Comparison of ENCODE assay signal across 28 mouse cellular contexts in the genomic region with DNA sequence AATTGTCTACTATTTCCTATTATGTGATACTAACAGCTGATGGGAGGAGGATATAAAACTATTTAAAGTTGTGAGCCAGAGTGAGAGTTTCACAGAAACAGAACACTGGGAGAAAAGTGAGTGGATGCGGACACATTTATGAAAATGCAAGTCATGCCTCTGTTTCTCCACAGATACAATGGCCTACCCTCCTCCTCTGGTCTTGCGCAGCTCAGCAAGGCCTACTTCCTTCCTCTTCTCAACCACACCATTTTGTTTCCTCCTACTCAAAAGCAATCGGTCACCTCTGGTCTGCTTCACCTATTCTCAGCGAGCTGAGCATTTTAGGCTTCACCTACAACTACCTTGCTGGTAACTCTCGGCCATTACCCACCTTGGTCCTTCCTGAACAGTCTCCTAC. TPM values are rescaled to one million over a fixed set of nuclear protein-coding genes. Genes with fewer than 3 reads are reported as not detected.
DNase-seq lines count a peak whose midpoint lies in the region; ATAC-seq and TF ChIP-seq lines count a peak whose summit lies in the region.
"Had no signal": no experiment of that assay in that cellular context is flagged by ENCODE, and none has a peak within 500 bp of the region (broad histone marks: within the 10 kb centered on the region; RNA-seq: fewer than 3 reads in every experiment).

No protein-coding gene starts in this region.

- no peaks in the 10 kb centered on the region for H3K4me1 ChIP-seq in liver, embryonic 16.5 days (ENCODE audit: control insufficient read depth, low read depth, low read length)
- H3K4me1 ChIP-seq in MEL (ENCODE audit: control insufficient read depth in 1 of 2, insufficient read depth in 2 of 2, low read length in 2 of 2): peaks cover 0 to 4% of the 10 kb centered on the region in 2 experiments; a peak in 1 of 4 replicates
- H3K4me1 ChIP-seq in kidney, embryonic 16.5 days (ENCODE audit: insufficient read depth, low read length): no peaks in the 10 kb centered on the region
- H3K4me1 ChIP-seq: neural tube, embryonic 13.5 days; stomach, embryonic 15.5 days had no signal

- H3K27me3 ChIP-seq in liver, embryonic 16.5 days (ENCODE audit: control insufficient read depth, insufficient read depth, low read depth, low read length): no peaks in the 10 kb centered on the region
- no peaks in the 10 kb centered on the region for H3K27me3 ChIP-seq in MEL (ENCODE audit: control insufficient read depth in 1 of 2, insufficient read depth in 2 of 2, low read length in 2 of 2)
- no peaks in the 10 kb centered on the region for H3K27me3 ChIP-seq in kidney, embryonic 16.5 days (ENCODE audit: insufficient read depth, low read length)
- H3K27me3 ChIP-seq: forebrain, embryonic 12.5 days; hindbrain, embryonic 13.5 days; midbrain, embryonic 12.5 days; neural tube, embryonic 13.5 days; stomach, embryonic 15.5 days had no signal

- TF ChIP-seq CTCF in MEL (IDR thresholded peaks at IDR 0.05 in 2 of 3, conservative IDR thresholded peaks at IDR 0.05 in 1 of 3; ENCODE audit: control insufficient read depth in 1 of 3, insufficient read depth in 1 of 3, low read depth in 2 of 3, low read length in 3 of 3, poor library complexity in 1 of 3, severe bottlenecking in 1 of 3): no peak

- H3K4me2 ChIP-seq in liver, embryonic 16.5 days (ENCODE audit: low read depth, low read length): no peak overlapping the region
- no peak overlapping the region for H3K4me2 ChIP-seq in kidney, embryonic 16.5 days (replicated peaks; ENCODE audit: low read depth, low read length)
- H3K4me2 ChIP-seq: forebrain, embryonic 12.5 days; heart, embryonic 11.5 days; hindbrain, embryonic 13.5 days; midbrain, embryonic 12.5 days; neural tube, embryonic 13.5 days; stomach, embryonic 15.5 days had no signal

- no peak overlapping the region for H3K9ac ChIP-seq in liver, embryonic 16.5 days (ENCODE audit: low read depth, low read length)
- no peak overlapping the region for H3K9ac ChIP-seq in MEL (ENCODE audit: control insufficient read depth, low read depth, low read length, poor library complexity, severe bottlenecking)
- no peak overlapping the region for H3K9ac ChIP-seq in kidney, embryonic 16.5 days (replicated peaks; ENCODE audit: low read length)
- H3K9ac ChIP-seq: forebrain, embryonic 12.5 days; forebrain, postnatal 0 days; hindbrain, embryonic 13.5 days; midbrain, embryonic 12.5 days; neural tube, embryonic 13.5 days; stomach, embryonic 15.5 days had no signal

- 54% methylated on average over 5 of the region's 5 CpGs for WGBS in liver, embryonic 16.5 days (ENCODE audit: insufficient replicate concordance)
- 89% methylated on average over 5 of the region's 5 CpGs for WGBS in kidney, embryonic 16.5 days

- H3K9me3 ChIP-seq in liver, embryonic 16.5 days (replicated peaks; ENCODE audit: control insufficient read depth, low read length): no peaks in the 10 kb centered on the region
- no peaks in the 10 kb centered on the region for H3K9me3 ChIP-seq in MEL (replicated peaks; ENCODE audit: insufficient read depth, low read length)
- no peaks in the 10 kb centered on the region for H3K9me3 ChIP-seq in kidney, embryonic 16.5 days (ENCODE audit: low read length)
- H3K9me3 ChIP-seq: forebrain, embryonic 12.5 days; hindbrain, embryonic 13.5 days; midbrain, embryonic 12.5 days; neural tube, embryonic 13.5 days; stomach, embryonic 15.5 days had no signal

- no peaks in the 10 kb centered on the region for H3K79me2 ChIP-seq in MEL (ENCODE audit: control insufficient read depth, insufficient read depth, low read length, poor library complexity)

- DNase-seq in liver: no peak
- DNase-seq in MEL (ENCODE audit: low read depth, low spot score): peak; percentile 32
- DNase-seq in c-Kit-positive CD71-positive TER-119-positive erythroid progenitor cells, embryonic 14.5 days (ENCODE audit: low spot score): no peak
- no peak for DNase-seq in kidney, postnatal 14 days
- DNase-seq: adrenal gland, postnatal 25 days; cerebellum, adult 2 months; forebrain, postnatal 0 days; gastrocnemius, postnatal 10 days; heart, postnatal 36 days; kidney, adult 8-10 months; kidney, postnatal 10 days; layer of hippocampus, adult 9-11 months; lung, postnatal 10 days; right cerebral cortex, postnatal 25 days; thymus, postnatal 14 days had no signal

- H3K27ac ChIP-seq in liver, embryonic 16.5 days (ENCODE audit: low read length): peak overlapping the region; percentile 29; the same call in 1 of the 2 replicates
- no peak overlapping the region for H3K27ac ChIP-seq in MEL (ENCODE audit: control insufficient read depth, low read depth, low read length)
- H3K27ac ChIP-seq in kidney, embryonic 16.5 days (ENCODE audit: low read length): no peak overlapping the region
- H3K27ac ChIP-seq: forebrain, embryonic 12.5 days; hindbrain, embryonic 13.5 days; midbrain, embryonic 12.5 days; neural tube, embryonic 13.5 days; stomach, embryonic 15.5 days had no signal

- TF ChIP-seq POLR2A in MEL (IDR thresholded peaks at IDR 0.05; ENCODE audit: control insufficient read depth in 1 of 2, insufficient read depth in 1 of 2, low read depth in 1 of 2, low read length in 2 of 2, poor library complexity in 1 of 2): no peak

- no peak overlapping the region for H3K4me3 ChIP-seq in liver, embryonic 16.5 days (ENCODE audit: low read depth, low read length)
- H3K4me3 ChIP-seq in MEL (ENCODE audit: control insufficient read depth in 1 of 2, insufficient read depth in 1 of 2, low read depth in 2 of 2, low read length in 2 of 2): no peak overlapping the region
- no peak overlapping the region for H3K4me3 ChIP-seq in kidney, embryonic 16.5 days (ENCODE audit: low read length)
- H3K4me3 ChIP-seq: erythroblast, embryonic 14.5 days; forebrain, embryonic 12.5 days; hindbrain, embryonic 13.5 days; midbrain, embryonic 12.5 days; neural tube, embryonic 13.5 days; stomach, embryonic 15.5 days had no signal

- TF ChIP-seq RAD21 in MEL (IDR thresholded peaks at IDR 0.05; ENCODE audit: low read depth, low read length): no peak

- TF ChIP-seq EP300 in MEL (IDR thresholded peaks at IDR 0.05; ENCODE audit: low read depth in 1 of 2, low read length in 2 of 2): peak in 1 of 2 experiments; percentile 3; a peak in 1 of 4 replicates

- ATAC-seq in liver, embryonic 16.5 days (ENCODE audit: low read depth): peak; percentile 47; the same call in 1 of the 2 replicates
- peak; percentile 57 to 76 for ATAC-seq in hematopoietic stem cell, adult 5-6 weeks (replicated peaks in 1 of 2; ENCODE audit: insufficient read depth in 1 of 2, low FRiP score in 2 of 2, low TSS enrichment in 1 of 2, low read depth in 1 of 2, poor library complexity in 2 of 2, severe bottlenecking in 2 of 2)
- 0 out of 2 replicates have a peak, but pooled peaks have one; percentile 27 for ATAC-seq in megakaryocyte-erythroid progenitor cell, adult 5-6 weeks (replicated peaks; ENCODE audit: low FRiP score, low TSS enrichment, poor library complexity, severe bottlenecking)
- ATAC-seq in kidney, embryonic 16.5 days (ENCODE audit: low FRiP score, low TSS enrichment): no peak
- ATAC-seq: forebrain, postnatal 0 days; intestine, embryonic 16.5 days had no signal

- peaks cover 11% of the 10 kb centered on the region; the same call in 1 of the 2 replicates for H3K36me3 ChIP-seq in liver, embryonic 16.5 days (ENCODE audit: control insufficient read depth, insufficient read depth)
- H3K36me3 ChIP-seq in MEL (ENCODE audit: control insufficient read depth in 1 of 2, insufficient read depth in 2 of 2, low read length in 2 of 2): peaks cover 0 to 9% of the 10 kb centered on the region in 2 experiments; a peak in 2 of 4 replicates
- H3K36me3 ChIP-seq in kidney, embryonic 16.5 days (ENCODE audit: insufficient read depth, low read length): peaks cover 6% of the 10 kb centered on the region; the same call in 1 of the 2 replicates
- H3K36me3 ChIP-seq: hindbrain, embryonic 13.5 days; midbrain, embryonic 12.5 days; neural tube, embryonic 13.5 days; stomach, embryonic 15.5 days had no signal

TF ChIP-seq in MEL, 35 proteins besides CTCF, POLR2A, EP300 and RAD21:
- TF ChIP-seq ETS1 (IDR thresholded peaks at IDR 0.05; ENCODE audit: low read depth, low read length) (no peak), NRF1 (IDR thresholded peaks at IDR 0.05; ENCODE audit: insufficient read depth, low read depth, low read length, poor library complexity, severe bottlenecking) (no peak)
TF ChIP-seq in MEL: peak in this region for 0.

RNA-seq across cellular contexts. Expression of gene Neil3, which starts 34.0 kb away (rescaled TPM):
- 31.9 and 34.9 TPM in 2 replicates for polyA plus RNA-seq in liver, embryonic 16.5 days (2015; fragmentation: Nextera tagmentation; extraction: Ambion mirVana)
- 3.9 and 4.6 TPM in 2 replicates for total RNA-seq in MEL (2012; rRNA removed)
- polyA plus RNA-seq in MEL (2012; ENCODE audit: insufficient read depth in 1 of 2, insufficient read length in 2 of 2, low read depth in 1 of 2, low replicate concordance in 2 of 2, missing spikeins in 1 of 2): 1 to 10 TPM in 1 of 2 experiments, not detected in 1; 8.6 TPM
- total RNA-seq in hematopoietic stem cell, adult 5-6 weeks (2017): 37.5 and 44.9 TPM in 2 replicates
- 32.8 and 44.6 TPM in 2 replicates for total RNA-seq in megakaryocyte-erythroid progenitor cell, adult 5-6 weeks (2014; fragmentation: Nextera tagmentation)
- 19.4 and 20.2 TPM in 2 replicates for total RNA-seq in megakaryocyte-erythroid progenitor cell, adult 5-6 weeks (2017)
- 28.5 and 34.8 TPM in 2 replicates for polyA plus RNA-seq in kidney, embryonic 16.5 days (2015; fragmentation: Nextera tagmentation; extraction: Ambion mirVana)
- polyA plus RNA-seq: liver, adult 2 months had no signal
